7 mouse cellular contexts compared by ENCODE assay signal in genomic region chr15:97247791-97248161, GRCm38 (mm10). TPM values are rescaled to one million over a fixed set of nuclear protein-coding genes. Genes with fewer than 3 reads are reported as not detected.
DNase-seq lines count a peak whose midpoint lies in the region; ATAC-seq lines count a peak whose summit lies in the region.

No protein-coding gene starts in this region.

- H3K27ac ChIP-seq in hindbrain, embryonic 11.5 days (ENCODE audit: low read depth, low read length), result peak overlapping the region; percentile 65; the same call in 1 of the 2 replicates
- H3K27ac ChIP-seq in liver, embryonic 12.5 days, result peak overlapping the region; percentile 64
- peak overlapping the region; percentile 34; the same call in 1 of the 2 replicates for H3K27ac ChIP-seq in neural tube, embryonic 12.5 days

- 2% methylated on average over 14 of the region's 14 CpGs for WGBS in hindbrain, embryonic 11.5 days
- 2% methylated on average over 14 of the region's 14 CpGs for WGBS in liver, embryonic 12.5 days (ENCODE audit: insufficient replicate concordance)
- 1% methylated on average over 14 of the region's 14 CpGs for WGBS in neural tube, embryonic 12.5 days

- peaks cover 3% of the 10 kb centered on the region for H3K27me3 ChIP-seq in hindbrain, embryonic 11.5 days (ENCODE audit: control insufficient read depth, insufficient read depth, low read length)
- H3K27me3 ChIP-seq in liver, embryonic 12.5 days (replicated peaks), result peaks cover 77% of the 10 kb centered on the region
- peaks cover 11% of the 10 kb centered on the region; the same call in 1 of the 2 replicates for H3K27me3 ChIP-seq in neural tube, embryonic 12.5 days (replicated peaks)

- H3K4me2 ChIP-seq in hindbrain, embryonic 11.5 days (replicated peaks; ENCODE audit: low read depth, low read length), result peak overlapping the region; percentile 91
- H3K4me2 ChIP-seq in liver, embryonic 12.5 days, result peak overlapping the region; percentile 94
- peak overlapping the region; percentile 73 for H3K4me2 ChIP-seq in neural tube, embryonic 12.5 days (replicated peaks)

- DNase-seq in 3T3-L1 (ENCODE audit: low read depth, low spot score), result peak; percentile 66
- DNase-seq in 416B (ENCODE audit: low read depth), result peak; percentile 79
- peak; percentile 17 for DNase-seq in embryo, embryonic 11.5 days (ENCODE audit: low read depth, low spot score)
- peak; percentile 59 for DNase-seq in hindbrain, embryonic 11.5 days (ENCODE audit: low spot score)
- DNase-seq in left cerebral cortex, adult 9 months (ENCODE audit: low spot score in 2 of 2), result no peak

- peak overlapping the region; percentile 78 for H3K4me3 ChIP-seq in hindbrain, embryonic 11.5 days (ENCODE audit: low read depth, low read length)
- peak overlapping the region; percentile 69 for H3K4me3 ChIP-seq in liver, embryonic 12.5 days
- peak overlapping the region; percentile 85 for H3K4me3 ChIP-seq in neural tube, embryonic 12.5 days

- H3K9me3 ChIP-seq in hindbrain, embryonic 11.5 days (ENCODE audit: control insufficient read depth, low read length), result no peaks in the 10 kb centered on the region
- no peaks in the 10 kb centered on the region for H3K9me3 ChIP-seq in liver, embryonic 12.5 days (replicated peaks)
- no peaks in the 10 kb centered on the region for H3K9me3 ChIP-seq in neural tube, embryonic 12.5 days

- ATAC-seq in hindbrain, embryonic 11.5 days (ENCODE audit: low FRiP score), result peak; percentile 18; the same call in 1 of the 2 replicates
- ATAC-seq in liver, embryonic 12.5 days, result 0 out of 2 replicates have a peak, but pooled peaks have one; percentile 22
- ATAC-seq in neural tube, embryonic 12.5 days (ENCODE audit: low FRiP score, low read depth), result peak; percentile 61

- no peaks in the 10 kb centered on the region for H3K36me3 ChIP-seq in hindbrain, embryonic 11.5 days (ENCODE audit: control insufficient read depth, insufficient read depth, low read length)
- H3K36me3 ChIP-seq in liver, embryonic 12.5 days, result no peaks in the 10 kb centered on the region
- H3K36me3 ChIP-seq in neural tube, embryonic 12.5 days, result no peaks in the 10 kb centered on the region

- H3K9ac ChIP-seq in hindbrain, embryonic 11.5 days (ENCODE audit: low read depth, low read length), result peak overlapping the region; percentile 87
- H3K9ac ChIP-seq in liver, embryonic 12.5 days, result peak overlapping the region; percentile 71
- H3K9ac ChIP-seq in neural tube, embryonic 12.5 days, result peak overlapping the region; percentile 79

- H3K4me1 ChIP-seq in hindbrain, embryonic 11.5 days (replicated peaks; ENCODE audit: control insufficient read depth, insufficient read depth, low read length), result no peaks in the 10 kb centered on the region
- peaks cover 17% of the 10 kb centered on the region; the same call in 1 of the 2 replicates for H3K4me1 ChIP-seq in liver, embryonic 12.5 days
- H3K4me1 ChIP-seq in neural tube, embryonic 12.5 days, result peaks cover 7% of the 10 kb centered on the region; the same call in 1 of the 2 replicates

RNA-seq across cellular contexts. Expression of gene Amigo2, which starts 0.7 kb away (rescaled TPM):
- 6.0 and 9.3 TPM in 2 replicates for polyA plus RNA-seq in hindbrain, embryonic 11.5 days (2014; fragmentation: Nextera tagmentation; extraction: Ambion mirVana)
- 1.4 and 1.7 TPM in 2 replicates for polyA plus RNA-seq in liver, embryonic 12.5 days (2016; fragmentation: Nextera tagmentation; extraction: Ambion mirVana)
- 4.7 and 5.1 TPM in 2 replicates for polyA plus RNA-seq in neural tube, embryonic 12.5 days (2016; fragmentation: Nextera tagmentation; extraction: Ambion mirVana)

RNA-seq across cellular contexts. Expression of gene Pced1b, which starts 0.9 kb away (rescaled TPM):
- 3.2 and 3.4 TPM in 2 replicates for polyA plus RNA-seq in hindbrain, embryonic 11.5 days (2014; fragmentation: Nextera tagmentation; extraction: Ambion mirVana)
- 5.6 and 6.4 TPM in 2 replicates for polyA plus RNA-seq in liver, embryonic 12.5 days (2016; fragmentation: Nextera tagmentation; extraction: Ambion mirVana)
- 3.6 and 3.9 TPM in 2 replicates for polyA plus RNA-seq in neural tube, embryonic 12.5 days (2016; fragmentation: Nextera tagmentation; extraction: Ambion mirVana)

Comparison
In these comparisons a context has a peak if more than half of its experiments do, and no peak if none do; other contexts are left out.
1. DNase-seq: peak in 3T3-L1 (single experiment), 416B (single experiment), embryo, embryonic 11.5 days (single experiment) and hindbrain, embryonic 11.5 days (single experiment); none in left cerebral cortex, adult 9 months (0 of 2).
2. Peak in every context shown above with its lines, with median percentiles within 50 percentile points of each other: ATAC-seq, H3K27ac ChIP-seq, H3K4me2 ChIP-seq, H3K4me3 ChIP-seq and H3K9ac ChIP-seq.